Mouse (Mus musculus) urinary bladder, postnatal 0 days (tissue): ENCODE results near the gene Itih3. TPM values are rescaled to one million over a fixed set of nuclear protein-coding genes. Genes with fewer than 3 reads are reported as not detected.

ENCODE experiments used
- polyA plus RNA-seq: library from polyadenylated mRNA; unstranded; fragments of >200 nt; fragmentation: Nextera tagmentation; extraction: Ambion mirVana; gene quantifications from 2 replicates; pipeline ENCODE4 v1.2.1, GENCODE M21; 2015

Itih3 gene
- polyA plus RNA-seq, result 1.9 and 3.1 TPM in 2 replicates

GRCm38 (mm10) chr14:30923375-30924105 is at the start of gene Itih3:
Itih3 (minus strand) TSS chr14:30923760.

GRCm38 (mm10) chr14:30951154-30951825 is 27.7 kb upstream of the Itih3 start, which contains the start of gene Nek4:
Nek4 (plus strand) TSS chr14:30951377.

GRCm38 (mm10) chr14:30943038-30943437 is 19.5 kb upstream of the Itih3 start, which contains the start of gene Itih1:
Itih1 (minus strand) TSS chr14:30943289.

DNA sequence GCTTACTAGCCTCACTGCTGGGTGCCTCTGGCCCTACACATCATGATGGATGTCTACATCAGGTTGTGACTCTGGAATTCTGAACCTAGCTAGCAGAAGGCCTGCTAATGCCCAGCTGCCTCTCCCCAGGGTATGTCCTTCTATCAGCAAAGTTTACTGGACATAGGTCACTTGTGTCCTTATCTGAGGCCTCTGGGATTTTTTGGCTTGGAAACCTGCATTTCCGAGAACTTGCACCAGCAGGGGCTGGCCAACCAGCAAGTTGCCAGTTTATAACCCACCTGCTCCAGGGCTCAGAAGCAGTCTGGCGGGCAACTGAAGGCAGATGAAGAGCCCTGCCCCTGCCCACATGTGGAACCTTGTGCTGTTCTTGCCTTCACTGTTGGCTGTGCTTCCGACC is 37.4 kb downstream of the Itih3 start, which contains the start of gene Itih4:
Itih4 (plus strand) TSS at position 273 of the 400 bp plus-strand sequence.

GRCm38 (mm10) chr14:30878958-30879571 is 44.5 kb downstream of the Itih3 start, which contains the start of gene Mustn1:
Mustn1 (plus strand) TSS chr14:30879200.

Other genes with a start within 250 kb of the Itih3 start
- 6.9 and 7.7 TPM in 2 replicates for gene Sfmbt1, start 208.9 kb downstream of the Itih3 start, polyA plus RNA-seq
- 19.3 and 22.6 TPM in 2 replicates for gene Tmem110, start 98.2 kb downstream of the Itih3 start, polyA plus RNA-seq
- gene Mustn1, start 44.6 kb downstream of the Itih3 start, polyA plus RNA-seq, result 72.9 and 73.3 TPM in 2 replicates
- gene Itih4, start 37.3 kb downstream of the Itih3 start, polyA plus RNA-seq, result 0.50 and 0.95 TPM in 2 replicates
- gene Itih1, start 19.5 kb upstream of the Itih3 start, polyA plus RNA-seq, result 0.17 TPM in 1 of 2 replicates, not detected in the other
- gene Nek4, start 27.6 kb upstream of the Itih3 start, polyA plus RNA-seq, result 4.8 and 4.9 TPM in 2 replicates
- gene Glt8d1, start 77.6 kb upstream of the Itih3 start, polyA plus RNA-seq, result 40.3 and 49.5 TPM in 2 replicates
- 525 and 564 TPM in 2 replicates for gene Spcs1, start 77.9 kb upstream of the Itih3 start, polyA plus RNA-seq
- gene Pbrm1, start 95.4 kb upstream of the Itih3 start, polyA plus RNA-seq, result 67.0 and 78.1 TPM in 2 replicates
- gene Gnl3, start 95.4 kb upstream of the Itih3 start, polyA plus RNA-seq, result 63.5 and 68.1 TPM in 2 replicates
- gene Smim4, start 205.2 kb upstream of the Itih3 start, polyA plus RNA-seq, result 56.9 and 62.9 TPM in 2 replicates
- gene Nt5dc2, start 207.3 kb upstream of the Itih3 start, polyA plus RNA-seq, result 51.1 and 53.6 TPM in 2 replicates
- 29.5 and 44.3 TPM in 2 replicates for gene Stab1, start 244.9 kb upstream of the Itih3 start, polyA plus RNA-seq